Mouse (Mus musculus) adipocyte (in vitro differentiated cells): ENCODE measurements around the gene Hist1h4a.
"Not testable (repeated sequence)": the region's sequence is repeated elsewhere in the genome, so short reads cannot be mapped to it uniquely, and the experiment has no call there.

ENCODE experiments used
- DNase-seq: peaks from one replicate; pipeline ENCODE4 v3.0.0-alpha.2; 2016; ENCODE audit warnings: low spot score

Gene Hist1h4a

GRCm38 (mm10) chr13:23743215-23743614 is 17.8 kb downstream of the Hist1h4a start:
- DNase-seq: no peak

DNA sequence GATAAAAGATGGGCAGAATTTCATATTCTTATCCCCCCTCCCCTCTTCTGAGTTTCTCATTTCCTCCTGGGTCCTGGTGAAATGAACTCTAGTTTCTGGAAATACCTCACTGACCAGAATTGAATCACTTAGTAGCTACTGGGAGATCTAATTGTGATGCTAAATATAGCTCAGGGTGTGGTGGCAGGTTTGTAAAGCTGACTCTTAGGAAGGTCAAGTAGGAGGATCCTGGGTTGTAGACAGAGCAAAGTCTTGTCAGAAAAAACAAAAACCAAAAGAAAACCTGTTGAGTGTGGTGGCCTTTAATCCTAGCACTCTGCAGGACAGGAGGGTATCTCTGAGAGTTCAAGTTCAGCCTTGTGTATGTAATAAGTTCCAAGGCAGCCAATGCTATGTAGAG is 19.0 kb downstream of the Hist1h4a start:
- DNase-seq: peak; percentile 60

DNA sequence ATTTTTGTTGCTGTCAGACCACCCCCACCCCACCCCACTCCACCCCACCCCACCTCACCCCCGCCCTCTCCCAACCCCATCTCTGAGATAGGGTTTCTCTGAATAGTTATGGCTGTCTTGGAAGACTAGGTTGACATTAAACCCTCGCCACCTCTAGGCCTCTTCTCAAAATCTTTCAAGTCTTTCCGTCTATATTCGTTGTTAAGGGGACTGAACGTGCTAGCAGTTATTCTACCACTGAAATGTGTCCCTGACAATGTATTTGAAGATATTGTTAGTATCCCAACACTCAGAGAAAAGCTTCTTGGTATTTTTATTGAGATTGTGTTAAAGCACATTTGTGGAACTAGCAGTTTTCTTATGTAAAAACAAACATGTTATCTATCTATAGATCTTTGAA is 20.1 kb downstream of the Hist1h4a start:
- peak; percentile 58 for DNase-seq

- peak; percentile 61 for DNase-seq
Measured at GRCm38 (mm10) chr13:23740256-23740840, 20.7 kb downstream of the Hist1h4a start.

DNA sequence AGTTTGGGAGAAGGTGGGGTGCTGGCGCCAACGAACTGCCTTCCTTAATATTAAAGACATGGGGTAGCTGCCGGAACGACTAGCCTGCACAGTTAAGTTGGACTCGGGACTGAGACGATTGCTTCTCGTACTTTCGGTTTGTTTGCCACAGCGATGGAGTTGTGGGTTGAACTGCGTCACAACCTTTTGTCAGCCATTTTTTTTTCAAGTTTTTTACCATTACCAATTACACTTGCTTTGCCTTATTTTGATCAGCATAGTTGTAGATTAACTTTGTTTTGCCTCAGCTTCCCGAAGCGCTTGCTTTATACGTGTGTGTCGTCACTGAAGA is 21.1 kb downstream of the Hist1h4a start:
- no peak for DNase-seq

GRCm38 (mm10) chr13:23739069-23739921 is 21.7 kb downstream of the Hist1h4a start:
- DNase-seq: peak; percentile 92

DNA sequence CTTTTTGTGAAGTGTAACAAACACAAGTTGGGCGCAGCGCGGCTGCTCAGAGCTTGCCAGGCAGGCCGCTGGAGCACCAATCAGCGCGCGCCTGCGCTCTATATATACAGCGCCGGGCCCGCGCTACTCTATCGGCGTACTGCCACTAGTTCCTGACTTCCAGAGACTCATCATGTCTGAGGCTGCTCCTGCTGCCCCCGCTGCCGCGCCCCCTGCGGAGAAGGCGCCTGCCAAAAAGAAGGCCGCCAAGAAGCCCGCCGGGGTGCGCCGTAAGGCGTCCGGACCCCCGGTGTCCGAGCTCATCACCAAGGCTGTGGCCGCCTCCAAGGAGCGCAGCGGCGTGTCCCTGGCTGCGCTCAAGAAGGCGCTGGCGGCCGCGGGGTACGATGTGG is 22.4 kb downstream of the Hist1h4a start, which contains the start of gene Hist1h1c:
Gene Hist1h1c, plus strand, starts transcription at position 132 of the 392 bp plus-strand sequence.
- peak; percentile 93 for DNase-seq

DNA sequence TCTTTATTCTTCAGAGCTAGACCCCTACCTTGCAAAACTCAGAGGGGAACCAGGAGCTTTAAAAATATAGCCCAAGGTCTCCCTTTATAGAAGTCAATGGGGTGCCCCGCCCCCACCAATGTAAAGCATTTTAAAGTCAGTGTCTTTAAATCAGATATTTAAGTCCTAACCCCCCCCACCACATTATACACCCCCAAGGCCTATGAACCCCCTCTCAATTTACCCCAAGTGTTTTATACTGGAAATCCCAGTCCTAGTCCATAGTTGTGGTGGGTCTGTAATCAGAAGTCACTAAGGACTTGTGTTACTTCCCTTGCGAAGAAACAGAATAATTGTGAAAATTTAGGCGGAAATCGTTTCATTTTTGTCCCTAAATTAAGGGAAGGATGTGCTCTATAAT is 23.0 kb downstream of the Hist1h4a start:
- DNase-seq: peak; percentile 47

DNA sequence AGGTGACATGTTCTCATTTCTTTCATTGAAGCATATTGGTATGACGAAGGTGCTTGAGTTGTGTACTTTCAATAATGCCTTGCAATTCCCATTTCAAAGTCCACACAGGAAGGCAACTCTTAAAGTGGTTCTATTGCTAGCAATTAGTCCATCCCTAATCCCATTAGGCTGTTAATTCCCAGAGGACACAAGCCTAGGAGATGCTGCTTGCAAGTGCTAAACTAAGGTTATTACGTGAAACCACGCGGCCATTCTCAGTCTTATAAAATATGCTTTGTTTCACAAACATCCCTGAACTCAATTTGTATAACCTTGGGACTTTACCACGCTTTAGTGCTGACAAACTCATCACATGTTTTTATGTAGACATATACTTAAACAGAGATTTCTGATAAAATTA is 23.9 kb downstream of the Hist1h4a start:
- DNase-seq: no peak

DNA sequence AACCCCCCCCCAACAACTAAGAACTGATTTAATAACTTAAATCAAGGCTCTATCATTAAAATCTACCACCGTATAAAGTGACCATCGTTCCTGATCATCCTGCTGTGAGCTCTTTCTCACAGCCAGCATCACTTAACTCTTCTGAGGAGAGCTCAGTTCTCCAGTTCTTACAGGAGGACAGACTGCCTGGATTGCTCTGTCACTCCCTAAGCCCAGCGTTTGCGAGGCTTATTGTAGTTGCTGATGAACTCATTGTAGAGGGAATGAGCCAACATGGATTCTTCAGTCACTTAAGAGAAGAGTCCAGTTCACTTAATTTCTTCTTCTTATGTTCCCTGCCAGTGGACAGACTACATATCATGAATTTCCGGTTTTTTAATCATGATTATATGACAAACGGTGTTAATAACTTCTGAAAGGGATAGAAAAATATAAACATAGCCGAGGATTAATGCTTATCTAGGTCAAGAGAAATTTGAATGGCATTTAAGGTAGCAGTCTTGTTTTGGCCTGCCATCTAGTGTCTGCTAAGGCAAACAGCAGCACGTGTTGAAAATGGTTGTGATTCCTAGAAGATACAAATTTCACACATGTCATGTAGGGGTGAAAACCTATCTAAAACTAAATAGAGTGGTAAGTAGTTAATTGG is 28.8 kb downstream of the Hist1h4a start:
- DNase-seq: peak; percentile 68

GRCm38 (mm10) chr13:23730479-23730878 is 30.6 kb downstream of the Hist1h4a start:
- peak; percentile 76 for DNase-seq

DNA sequence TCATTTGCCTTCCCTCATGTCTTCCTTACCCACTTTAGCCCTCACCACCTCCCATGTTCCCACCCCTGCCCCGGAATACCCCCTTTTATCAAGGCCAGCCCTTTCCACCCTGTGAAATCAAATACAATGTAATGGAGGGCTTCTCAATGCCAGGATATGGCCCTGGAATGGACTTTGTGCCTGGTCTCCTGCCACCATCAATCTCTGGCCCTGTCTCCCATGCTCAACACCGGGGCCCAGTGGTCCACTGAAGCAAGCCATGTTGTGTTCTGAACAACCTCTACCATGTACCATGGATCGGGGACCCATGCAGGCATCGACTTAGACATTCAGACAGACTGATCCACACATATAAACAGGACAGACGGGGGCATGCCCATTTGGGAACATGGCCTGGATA is 31.3 kb downstream of the Hist1h4a start:
- no peak for DNase-seq

- no peak for DNase-seq
Measured at GRCm38 (mm10) chr13:23729192-23729525, 31.9 kb downstream of the Hist1h4a start.

DNA sequence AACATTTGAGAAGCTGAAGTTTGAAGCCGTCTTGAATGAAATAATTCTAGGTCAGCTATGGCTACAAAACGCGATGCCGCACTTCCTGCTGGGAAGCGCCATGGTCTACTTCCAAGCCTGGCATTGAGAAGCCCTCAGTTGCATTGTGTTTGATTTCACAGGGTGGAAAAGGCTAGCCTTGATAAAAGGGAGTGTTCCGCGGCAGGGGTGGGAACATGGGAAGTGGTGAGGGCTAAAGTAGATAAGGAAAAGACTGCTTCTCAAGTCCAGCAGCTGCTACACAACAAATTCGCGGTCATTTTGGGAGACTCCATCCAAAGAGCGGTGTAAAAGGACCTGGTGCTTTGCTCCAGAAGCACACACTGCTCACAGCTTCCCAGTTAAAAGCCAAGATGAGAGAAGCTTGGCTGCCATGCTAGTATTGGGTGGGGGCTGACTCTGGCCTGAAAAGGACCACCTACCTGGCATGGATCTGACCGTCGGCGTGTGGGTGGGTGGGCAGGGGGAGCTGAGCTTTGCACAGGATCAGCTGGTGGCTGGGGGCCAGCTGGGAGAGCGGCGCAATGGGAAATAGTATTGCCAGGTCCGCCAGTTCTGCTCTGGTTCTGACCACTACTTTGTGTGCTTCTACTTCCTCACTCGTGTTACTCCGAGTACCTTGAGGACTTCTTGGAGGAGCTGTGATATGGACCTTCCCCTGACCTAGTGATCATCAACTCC is 32.4 kb downstream of the Hist1h4a start:
- no peak for DNase-seq

- DNase-seq: no peak
Measured at GRCm38 (mm10) chr13:23725213-23725612, 35.8 kb downstream of the Hist1h4a start.

DNA sequence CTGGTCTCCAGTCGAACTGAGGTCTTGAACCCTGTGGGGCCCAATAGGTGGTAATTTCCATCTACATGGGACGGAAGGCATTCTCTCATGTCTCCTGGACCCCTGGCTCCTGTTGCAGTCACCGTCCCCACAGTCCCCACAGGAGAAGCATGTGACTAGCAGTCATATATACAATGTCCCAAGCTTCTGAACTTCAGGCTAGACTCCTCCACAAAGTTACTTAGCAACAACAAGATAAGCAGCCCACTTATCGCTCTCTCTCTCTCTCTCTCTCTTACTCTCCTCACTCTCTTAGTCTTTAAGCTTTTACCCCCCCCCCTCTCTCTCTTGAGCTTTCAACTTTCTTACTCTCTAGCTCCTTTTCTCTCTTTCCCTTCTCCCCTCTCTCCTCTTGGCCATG is 36.8 kb downstream of the Hist1h4a start:
- DNase-seq: no peak

DNA sequence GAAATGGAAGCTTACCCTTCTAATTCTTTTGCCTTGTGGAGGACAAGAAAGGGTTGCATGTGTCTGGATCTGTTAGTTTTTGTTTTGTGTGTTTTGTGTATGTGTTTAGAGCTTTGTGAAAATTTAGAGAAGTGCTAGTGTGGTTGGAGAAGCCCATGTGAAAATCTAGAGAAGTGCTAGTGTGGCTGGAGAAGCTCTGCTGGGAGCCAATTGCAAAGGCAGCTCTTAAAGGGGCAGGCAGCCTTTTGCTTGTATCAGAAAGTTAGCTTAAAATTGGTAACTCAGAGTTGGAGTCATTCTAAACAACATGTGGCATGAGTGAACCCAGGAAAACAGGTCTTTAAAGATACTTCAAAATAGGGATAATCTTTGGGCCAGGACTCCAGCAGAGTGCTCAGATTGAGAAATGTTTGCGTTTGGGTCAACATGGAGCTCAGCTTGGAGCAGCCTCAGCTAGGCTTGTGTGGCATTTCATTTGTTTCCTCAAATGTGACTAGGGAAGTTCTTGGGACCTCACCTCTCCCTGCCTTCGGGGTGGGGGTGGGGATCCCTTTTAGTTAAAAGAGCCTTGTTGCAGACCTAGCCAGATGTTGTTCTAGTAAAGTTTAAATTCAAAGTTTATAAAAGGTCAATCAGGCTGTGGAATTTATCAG is 43.3 kb downstream of the Hist1h4a start:
- DNase-seq: not testable (repeated sequence)

GRCm38 (mm10) chr13:23717176-23717575 is 43.9 kb downstream of the Hist1h4a start:
- DNase-seq: no peak

DNA sequence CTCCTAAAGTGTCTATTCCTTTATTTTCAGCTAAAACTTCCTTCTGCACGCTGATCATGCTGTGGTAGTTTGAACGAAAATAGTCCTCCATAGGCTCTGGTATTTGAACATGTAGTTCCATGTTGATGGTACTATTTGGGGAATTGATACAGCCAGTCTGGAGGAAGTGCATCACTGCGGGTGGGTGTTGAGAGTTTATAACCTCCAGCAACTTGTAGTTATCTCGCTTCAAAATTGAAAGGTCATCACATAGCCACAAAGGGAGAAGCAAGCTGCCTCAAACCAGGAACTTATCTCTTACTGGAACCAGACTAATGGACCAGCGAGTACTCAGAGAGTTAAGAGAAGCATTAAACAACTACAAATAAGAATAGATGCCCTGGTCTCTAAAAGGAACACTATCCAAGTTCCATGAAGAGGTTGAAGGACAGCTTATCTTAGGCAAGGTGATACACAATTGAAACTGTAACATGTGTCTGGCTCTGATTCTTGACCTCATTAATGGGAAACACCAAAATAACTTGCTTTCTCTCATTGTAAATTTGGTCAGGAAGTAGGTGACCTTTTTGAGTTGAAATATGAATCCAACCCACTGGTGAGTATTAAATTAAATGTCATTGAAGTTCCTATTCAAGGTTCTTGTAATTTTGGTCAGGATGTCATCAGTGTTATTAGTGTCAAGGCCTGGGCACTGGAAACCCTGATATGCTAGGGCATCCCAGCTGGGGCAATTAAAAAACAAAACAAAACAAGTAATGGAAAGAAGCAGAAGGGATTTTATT is 44.6 kb downstream of the Hist1h4a start:
- no peak for DNase-seq
